Mouse (Mus musculus): ENCODE data around the gene Tspan18.

GRCm38 (mm10) chr2:93212865-93213264, 121.4 kb downstream of the Tspan18 start:
- TF ChIP-seq POLR2A (IDR thresholded peaks at IDR 0.05; ENCODE audit: control insufficient read depth, extremely low read depth, insufficient read depth, low read length, poor library complexity) (no peak), CTCF (IDR thresholded peaks at IDR 0.05; ENCODE audit: borderline replicate concordance, control insufficient read depth, extremely low read depth, insufficient read depth, low read length, poor library complexity) (no peak)
